Mouse (Mus musculus) central nervous system, embryonic 18 days (tissue): ENCODE data around the gene Bex3. TPM values are rescaled to one million over a fixed set of nuclear protein-coding genes. Genes with fewer than 3 reads are reported as not detected.

Experiments
- polyA plus RNA-seq: library from polyadenylated mRNA; depleted of rRNA; stranded (reverse); fragments of >200 nt; gene quantifications from 2 replicates; pipeline ENCODE4 v1.2.3, GENCODE M21; 2012; rRNA removed

The Bex3 gene
- 744 and 746 TPM in 2 replicates for polyA plus RNA-seq

DNA sequence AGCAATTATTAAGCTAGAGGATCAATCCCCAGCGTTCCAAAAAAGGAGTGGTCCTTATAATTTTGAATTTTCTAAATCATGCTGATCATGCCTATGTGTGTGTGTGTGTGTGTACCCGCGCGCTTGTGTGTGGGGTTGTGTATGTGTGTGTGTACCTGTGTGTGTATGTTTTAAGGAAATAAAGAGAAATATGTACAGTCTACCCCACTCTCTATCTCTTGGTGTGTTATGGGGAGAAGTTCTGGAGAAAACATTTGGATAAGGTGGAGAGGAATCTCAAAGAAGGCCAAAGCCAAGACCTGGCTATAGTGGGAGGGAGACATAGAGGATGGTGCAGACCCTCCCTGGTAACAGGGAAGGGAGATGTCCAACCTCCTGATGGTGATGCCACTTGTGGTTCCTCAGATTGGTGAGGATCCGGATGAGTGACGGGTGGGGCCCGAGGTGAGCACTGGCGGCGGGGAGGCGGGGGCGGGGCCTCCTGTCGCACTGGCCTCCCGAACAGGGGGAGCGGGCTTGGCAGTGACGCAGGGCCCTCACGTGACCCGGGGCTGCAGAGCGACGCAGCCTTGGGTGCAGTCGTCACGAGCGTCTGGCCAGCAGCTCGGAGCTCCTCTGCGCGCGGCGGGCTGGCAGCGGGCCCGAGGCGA, at the start of gene Bex3:
TSS of gene Bex3 (plus strand) at position 511 of the 650 bp plus-strand sequence.

GRCm38 (mm10) chrX:136244574-136245229, 25.4 kb upstream of the Bex3 start, which contains the start of gene Tceal9:
TSS of gene Tceal9 (plus strand) at chrX:136245079.

Other genes starting within 250 kb of the Bex3 start
- gene Arxes1, start 236.9 kb upstream of the Bex3 start, polyA plus RNA-seq, result 38.4 and 42.0 TPM in 2 replicates
- 511 and 531 TPM in 2 replicates for gene Bex2, start 202.0 kb upstream of the Bex3 start, polyA plus RNA-seq
- 0.15 and 0.22 TPM in 2 replicates for gene Nxf3, start 185.0 kb upstream of the Bex3 start, polyA plus RNA-seq
- gene Bex4, start 131.3 kb upstream of the Bex3 start, polyA plus RNA-seq, result 121 and 130 TPM in 2 replicates
- gene Tceal8, start 97.9 kb upstream of the Bex3 start, polyA plus RNA-seq, result 76.6 and 91.7 TPM in 2 replicates
- gene Tceal5, start 66.4 kb upstream of the Bex3 start, polyA plus RNA-seq, result 59.0 and 64.1 TPM in 2 replicates
- 2.2 and 18.6 TPM in 2 replicates for gene Tceal7, start 55.5 kb upstream of the Bex3 start, polyA plus RNA-seq
- gene Bex1, start 54.7 kb upstream of the Bex3 start, polyA plus RNA-seq, result 258 and 266 TPM in 2 replicates
- gene Tceal9, start 25.2 kb upstream of the Bex3 start, polyA plus RNA-seq, result 179 and 188 TPM in 2 replicates
- not detected in 2 replicates for gene Kir3dl1, start 247.7 kb downstream of the Bex3 start, polyA plus RNA-seq